Mouse (Mus musculus) CH12.LX (cell line): ENCODE measurements at regions not wholly inside any gene's neighbourhood (a gene's known extent, or its start where the extent isn't known, plus 50 kb on each side); places are given as distances from the start of the nearest gene placed in this dataset.

Source experiments
- DNase-seq: peaks from one replicate; pipeline ENCODE4 v3.0.0-alpha.2; 2013; ENCODE audit errors: extremely low read depth
- H3K27ac ChIP-seq: 2 replicates; pipeline ENCODE4 v1.5.1; 2012; ENCODE audit warnings: low read depth, mild to moderate bottlenecking, control low read depth, moderate library complexity; ENCODE audit not compliant: insufficient read depth
- H3K27me3 ChIP-seq: replicated peaks from 2 replicates; pipeline ENCODE3; 2012; ENCODE audit warnings: inconsistent platforms
- H3K36me3 ChIP-seq, 2 experiments: replicated peaks in 1 of 2; 2 replicates each; pipeline versions ENCODE3 to v1.6.1; 2012; ENCODE audit warnings: inconsistent platforms in 1 of 2, low read length in 1 of 2, mild to moderate bottlenecking in 1 of 2, mixed read lengths in 1 of 2, moderate library complexity in 1 of 2; ENCODE audit not compliant: control insufficient read depth in 1 of 2, insufficient read depth in 1 of 2
- H3K4me1 ChIP-seq, 2 experiments: 2 replicates each; pipeline ENCODE4 v1.6.1; 2012; ENCODE audit warnings: inconsistent platforms in 1 of 2, moderate library complexity in 1 of 2; ENCODE audit not compliant: insufficient read depth in 2 of 2, control insufficient read depth in 1 of 2
- H3K4me2 ChIP-seq: 2 replicates; pipeline ENCODE4 v1.6.1; 2012; ENCODE audit warnings: low read depth, mild to moderate bottlenecking, control low read depth; ENCODE audit not compliant: poor library complexity, insufficient read depth, severe bottlenecking
- H3K4me3 ChIP-seq, 3 experiments: fragments of 150-350 bp in 1 of 3; sonication (generic) in 1 of 3; replicated peaks in 1 of 3; 2 replicates each; pipeline versions ENCODE3 to v1.5.1; 2011 to 2012; ENCODE audit warnings: low read depth in 2 of 3, low read length in 2 of 3, mild to moderate bottlenecking in 2 of 3, moderate library complexity in 2 of 3, control low read depth in 1 of 3, improper control_type of control experiment in 1 of 3, inconsistent platforms in 1 of 3, mixed read lengths in 1 of 3; ENCODE audit not compliant: poor library complexity in 1 of 3
- H3K79me2 ChIP-seq: replicated peaks from 2 replicates; pipeline ENCODE4 v1.6.1; 2012; ENCODE audit warnings: mild to moderate bottlenecking, moderate library complexity; ENCODE audit not compliant: control insufficient read depth, poor library complexity, insufficient read depth, severe bottlenecking; ENCODE audit errors: extremely low read depth
- H3K9ac ChIP-seq: 2 replicates; pipeline ENCODE4 v1.6.1; 2012; ENCODE audit warnings: low read depth, mild to moderate bottlenecking, control low read depth, moderate library complexity; ENCODE audit not compliant: insufficient read depth
- H3K9me3 ChIP-seq: replicated peaks from 2 replicates; pipeline ENCODE3; 2012; ENCODE audit warnings: low read length, inconsistent platforms, mixed read lengths
- EP300 ChIP-seq: IDR thresholded peaks from 2 replicates; pipeline ENCODE4 v1.6.1; 2011; ENCODE audit warnings: low read length, improper control_type of control experiment
- IRF4 ChIP-seq: IDR thresholded peaks from 2 replicates; pipeline ENCODE4 v1.6.1; 2014; ENCODE audit warnings: low read depth, mild to moderate bottlenecking, inconsistent platforms, low read length, improper control_type of control experiment
- MXI1 ChIP-seq: IDR thresholded peaks from 2 replicates; pipeline ENCODE4 v1.6.1; 2011; ENCODE audit warnings: mild to moderate bottlenecking, low read depth, low read length, improper control_type of control experiment
- NELFE ChIP-seq: IDR thresholded peaks from 2 replicates; pipeline ENCODE4 v1.6.1; 2011; ENCODE audit warnings: low read depth, low read length, improper control_type of control experiment
- dilution Hi-C: fragments of 300-500 bp; cut with MboI; formaldehyde crosslinking; loops from 2 replicates; pipeline ENCODE4 v1.14.3; 2020; ENCODE audit warnings: low sequenced_read_pairs; ENCODE audit not compliant: extremely low pct_unique_long_range_greater_than_20kb, extremely low pct_ligation_motif_present
- in situ Hi-C: fragments of 300-500 bp; cut with MboI; formaldehyde crosslinking; loops from 3 replicates; pipeline ENCODE4 v1.14.3; 2019; ENCODE audit warnings: low sequenced_read_pairs, low pct_ligation_motif_present, low pct_unique_long_range_greater_than_20kb, mixed read lengths

DNA sequence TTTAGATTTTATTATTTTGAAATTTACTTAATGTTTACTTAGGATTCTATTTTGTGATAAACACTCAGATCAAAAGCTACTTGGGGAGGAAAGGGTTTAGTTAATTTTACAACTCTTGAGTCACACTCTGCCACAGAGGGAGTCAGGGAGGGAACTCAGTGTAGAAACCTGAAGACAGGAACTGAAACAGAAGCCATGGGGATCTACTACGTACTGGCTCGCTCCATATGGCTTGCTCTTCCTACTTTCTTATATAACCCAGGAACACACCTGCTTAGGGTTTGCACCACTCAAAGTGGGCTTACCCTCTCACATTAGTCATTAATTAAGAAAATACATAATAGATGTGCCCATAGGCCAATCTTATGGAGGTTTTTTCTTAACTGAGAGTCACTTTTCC, 54.8 kb upstream of the Shisa3 start:
- H3K36me3 ChIP-seq: no peaks in the 10 kb centered on the region
- H3K9ac ChIP-seq: no peak overlapping the region
- no peak overlapping the region for H3K27ac ChIP-seq
- no peaks in the 10 kb centered on the region for H3K27me3 ChIP-seq
- TF ChIP-seq IRF4: peak; percentile 53; the same call in 1 of the 2 replicates
- peak; percentile 58 for TF ChIP-seq EP300
- TF ChIP-seq NELFE: no peak
- TF ChIP-seq MXI1: no peak
- peaks cover 0 to 6% of the 10 kb centered on the region in 2 experiments; a peak in 1 of 4 replicates for H3K4me1 ChIP-seq
- H3K4me3 ChIP-seq: no peak overlapping the region
- in situ Hi-C loops: no loop called here
- H3K9me3 ChIP-seq: no peaks in the 10 kb centered on the region
- DNase-seq: peak; percentile 13
- H3K4me2 ChIP-seq: no peak overlapping the region
- no peaks in the 10 kb centered on the region for H3K79me2 ChIP-seq
- dilution Hi-C loops: no loop called here
